Mouse (Mus musculus): ENCODE data around the gene Hoxa2. TPM values are rescaled to one million over a fixed set of nuclear protein-coding genes. Genes with fewer than 3 reads are reported as not detected.

Hoxa2 gene
- 0.19 and 0.25 TPM in 2 replicates for polyA plus RNA-seq (2015; fragmentation: Nextera tagmentation; extraction: Ambion mirVana)

DNA sequence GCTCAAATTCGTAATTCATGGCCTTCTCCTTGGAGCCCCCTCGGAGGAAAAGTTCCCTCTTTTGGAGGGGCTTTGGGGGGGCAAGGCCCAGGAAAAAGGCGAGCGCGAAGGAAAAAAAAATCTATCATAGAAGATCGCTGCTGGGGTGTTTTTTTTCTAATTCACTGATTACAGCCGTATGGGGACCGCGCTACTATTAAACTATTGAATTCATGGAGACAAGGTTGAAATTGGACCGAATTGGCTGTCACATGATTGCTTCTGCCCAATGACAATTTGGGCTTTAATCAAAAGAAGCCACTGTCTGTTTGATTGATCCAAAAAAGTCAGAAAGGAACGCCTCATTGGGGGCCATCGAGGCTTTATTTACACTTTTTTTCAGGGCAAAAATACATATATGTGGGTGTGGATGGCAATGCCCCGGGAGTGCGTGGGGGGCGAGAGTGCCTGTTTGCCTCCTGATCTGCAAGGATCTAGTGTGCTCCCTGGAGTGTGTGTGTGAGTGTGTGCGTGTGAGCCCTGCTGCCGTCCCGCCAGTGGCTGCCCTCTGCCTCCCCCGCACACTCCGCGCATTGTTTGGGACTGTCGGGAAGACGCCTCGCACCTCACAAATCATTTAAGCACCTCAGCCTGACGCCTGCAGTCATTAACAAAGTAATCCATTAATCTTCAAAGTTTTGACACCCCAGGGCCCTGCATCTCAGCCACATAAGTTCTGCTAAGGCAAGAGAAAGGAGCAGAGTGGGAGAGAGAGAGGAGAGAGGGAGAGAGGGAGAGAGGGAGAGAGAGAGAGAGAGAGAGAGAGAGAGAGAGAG, at the start of gene Hoxa2:
TSS of gene Hoxa2 (minus strand) at position 206 of the 815 bp plus-strand sequence.
- Histone ChIP-seq H3K27me3 (replicated peaks) (peaks cover 88% of the 10 kb centered on the region), H3K9ac (no peak within 1 kb of the TSS), H3K4me2 (no peak within 1 kb of the TSS), H3K4me3 (no peak within 1 kb of the TSS), H3K36me3 (replicated peaks) (no peaks in the 10 kb centered on the region), H3K9me3 (no peaks in the 10 kb centered on the region), H3K4me1 (no peaks in the 10 kb centered on the region), H3K27ac (no peak within 1 kb of the TSS)
- ATAC-seq (replicated peaks), result no peak
- WGBS, result 1% methylated on average over 25 of the region's 25 CpGs

GRCm38 (mm10) chr6:52214271-52214670, 49.6 kb upstream of the Hoxa2 start:
- WGBS, result 12% methylated on average over 5 of the region's 5 CpGs

DNA sequence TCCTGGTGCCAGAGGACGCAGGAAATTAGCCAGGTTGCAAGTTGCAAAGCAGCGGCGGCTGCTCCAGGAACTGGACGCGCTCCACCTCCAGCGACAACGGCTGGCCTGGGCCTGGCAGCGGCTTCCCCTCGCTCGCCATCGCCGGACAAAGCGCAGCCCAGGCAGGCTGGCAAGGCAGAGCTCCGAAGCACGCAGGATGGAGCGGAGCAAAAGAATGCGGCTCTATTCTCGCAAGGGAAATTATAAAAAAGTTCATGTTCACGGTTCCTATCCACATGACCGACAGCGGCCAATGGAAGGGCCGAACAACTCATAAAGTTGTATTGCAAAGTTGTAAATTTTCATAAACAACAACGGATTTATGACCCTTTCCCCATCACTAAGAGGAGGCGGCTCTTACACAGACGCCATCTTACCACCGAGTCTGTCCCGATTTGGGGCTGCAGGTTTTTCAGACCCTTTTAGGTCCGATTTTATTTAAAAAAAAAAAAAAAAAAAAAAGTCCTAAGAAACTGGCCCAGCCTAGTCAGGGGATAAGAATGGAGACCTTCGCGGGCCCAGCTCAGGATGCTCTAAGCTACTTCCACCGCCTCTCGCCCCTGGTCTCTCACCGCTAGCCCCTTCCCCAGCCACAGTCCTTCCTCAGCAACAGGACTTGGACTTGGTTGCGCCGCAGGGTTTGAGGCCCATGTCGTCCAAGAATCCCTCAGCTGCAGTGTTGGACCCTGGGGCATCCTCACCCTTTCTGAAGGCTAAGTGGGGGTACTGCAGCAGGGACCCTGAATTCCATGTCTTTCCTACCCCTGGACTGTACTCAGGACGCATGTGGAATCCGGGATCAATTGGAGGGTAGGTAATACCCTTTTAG, 48.7 kb upstream of the Hoxa2 start, which contains the start of the genes Hoxa3 and Gm28308:
TSS of gene Hoxa3 (minus strand) at position 218 of the 868 bp plus-strand sequence.
TSS of gene Gm28308 (minus strand) at position 221 of the 868 bp plus-strand sequence.
- WGBS, result 2% methylated on average over 38 of the region's 38 CpGs
- peaks cover 97% of the 10 kb centered on the region for H3K27me3 ChIP-seq (replicated peaks)
- no peaks in the 10 kb centered on the region for H3K9me3 ChIP-seq
- H3K4me3 ChIP-seq, result no peak within 1 kb of the TSS
- no peak for ATAC-seq (replicated peaks)
- no peaks in the 10 kb centered on the region for H3K36me3 ChIP-seq (replicated peaks)
- no peak within 1 kb of the TSS for H3K27ac ChIP-seq
- H3K9ac ChIP-seq, result no peak within 1 kb of the TSS
- no peak within 1 kb of the TSS for H3K4me2 ChIP-seq
- peaks cover 16% of the 10 kb centered on the region for H3K4me1 ChIP-seq

More at GRCm38 (mm10) chr6:52214271-52214670, 49.6 kb upstream of the Hoxa2 start:
- no peak overlapping the region for H3K4me3 ChIP-seq
- no peaks in the 10 kb centered on the region for H3K9me3 ChIP-seq
- peaks cover 16% of the 10 kb centered on the region for H3K4me1 ChIP-seq
- H3K4me2 ChIP-seq, result no peak overlapping the region
- H3K36me3 ChIP-seq (replicated peaks), result no peaks in the 10 kb centered on the region
- H3K27me3 ChIP-seq (replicated peaks), result peaks cover 97% of the 10 kb centered on the region
- no peak overlapping the region for H3K27ac ChIP-seq
- no peak overlapping the region for H3K9ac ChIP-seq
- ATAC-seq (replicated peaks), result no peak

GRCm38 (mm10) chr6:52212556-52213118, 48.0 kb upstream of the Hoxa2 start:
- Histone ChIP-seq H3K27me3 (replicated peaks) (peaks cover 97% of the 10 kb centered on the region), H3K4me1 (peaks cover 16% of the 10 kb centered on the region), H3K4me2 (no peak overlapping the region), H3K9ac (no peak overlapping the region), H3K9me3 (no peaks in the 10 kb centered on the region), H3K36me3 (replicated peaks) (no peaks in the 10 kb centered on the region), H3K27ac (no peak overlapping the region), H3K4me3 (no peak overlapping the region)
- under 1% methylated on average over 22 of the region's 22 CpGs for WGBS
- no peak for ATAC-seq (replicated peaks)

- no peak for ATAC-seq (replicated peaks)
- peaks cover 9% of the 10 kb centered on the region for H3K4me1 ChIP-seq
- H3K4me3 ChIP-seq, result no peak overlapping the region
- H3K27me3 ChIP-seq (replicated peaks), result peaks cover 98% of the 10 kb centered on the region
- no peak overlapping the region for H3K4me2 ChIP-seq
- H3K9me3 ChIP-seq, result no peaks in the 10 kb centered on the region
- H3K27ac ChIP-seq, result no peak overlapping the region
- no peak overlapping the region for H3K9ac ChIP-seq
- WGBS, result 7% methylated on average over 13 of the region's 13 CpGs
- no peaks in the 10 kb centered on the region for H3K36me3 ChIP-seq (replicated peaks)
Observed at GRCm38 (mm10) chr6:52211961-52212360, 47.3 kb upstream of the Hoxa2 start.

DNA sequence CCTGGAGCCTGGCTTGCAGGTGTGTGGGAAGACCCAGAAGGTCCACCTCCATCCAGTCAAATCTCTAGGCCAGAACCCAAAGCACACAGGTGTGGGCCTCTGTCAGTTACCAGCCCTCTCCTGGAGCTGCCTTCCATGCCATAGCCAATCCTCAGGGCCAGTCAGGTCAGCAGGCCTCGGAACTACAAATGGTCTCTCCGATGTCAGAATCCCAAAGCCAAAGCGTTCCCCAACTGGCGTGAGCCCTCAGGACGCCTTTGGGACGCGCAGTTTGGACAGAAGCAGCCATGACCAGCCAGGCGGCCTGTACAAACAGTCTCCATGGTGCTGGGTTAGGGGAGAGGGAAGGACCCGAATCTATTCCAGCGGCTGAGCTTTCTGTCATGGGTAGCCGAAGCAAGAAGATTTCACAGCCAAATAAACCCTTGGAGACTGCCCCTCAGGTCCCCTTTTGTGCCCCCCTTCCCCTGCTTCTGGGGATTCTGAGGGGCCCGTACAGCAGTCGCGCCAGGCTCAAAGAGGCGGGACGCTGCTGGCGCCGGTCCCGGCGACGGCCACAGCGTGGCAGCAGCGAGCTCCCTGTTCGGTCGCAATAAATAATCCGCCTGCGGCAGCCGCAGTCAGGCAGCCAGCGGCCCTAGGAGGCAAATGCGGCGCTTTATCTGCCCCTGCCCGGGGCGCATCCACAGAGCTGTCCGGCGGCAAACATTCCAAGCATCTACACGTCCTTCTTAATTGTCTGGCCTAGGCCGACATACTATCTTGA, 46.7 kb upstream of the Hoxa2 start:
- no peak overlapping the region for H3K4me3 ChIP-seq
- ATAC-seq (replicated peaks), result 0 out of 2 replicates have a peak, but pooled peaks have one; percentile 33
- no peak overlapping the region for H3K27ac ChIP-seq
- WGBS, result under 1% methylated on average over 37 of the region's 37 CpGs
- H3K36me3 ChIP-seq (replicated peaks), result no peaks in the 10 kb centered on the region
- peaks cover 98% of the 10 kb centered on the region for H3K27me3 ChIP-seq (replicated peaks)
- H3K4me2 ChIP-seq, result no peak overlapping the region
- no peaks in the 10 kb centered on the region for H3K9me3 ChIP-seq
- no peak overlapping the region for H3K9ac ChIP-seq
- peaks cover 6% of the 10 kb centered on the region; the same call in 1 of the 2 replicates for H3K4me1 ChIP-seq

GRCm38 (mm10) chr6:52209685-52210046, 45.0 kb upstream of the Hoxa2 start:
- no peak overlapping the region for H3K27ac ChIP-seq
- H3K36me3 ChIP-seq (replicated peaks), result no peaks in the 10 kb centered on the region
- no peak overlapping the region for H3K4me2 ChIP-seq
- H3K4me3 ChIP-seq, result no peak overlapping the region
- 7% methylated on average over 12 of the region's 12 CpGs for WGBS
- H3K4me1 ChIP-seq, result peaks cover 6% of the 10 kb centered on the region; the same call in 1 of the 2 replicates
- no peak for ATAC-seq (replicated peaks)
- no peaks in the 10 kb centered on the region for H3K9me3 ChIP-seq
- H3K9ac ChIP-seq, result no peak overlapping the region
- H3K27me3 ChIP-seq (replicated peaks), result peaks cover 98% of the 10 kb centered on the region

- H3K9ac ChIP-seq, result no peak overlapping the region
- no peaks in the 10 kb centered on the region for H3K9me3 ChIP-seq
- no peak overlapping the region for H3K27ac ChIP-seq
- peaks cover 8% of the 10 kb centered on the region for H3K4me1 ChIP-seq
- no peaks in the 10 kb centered on the region for H3K36me3 ChIP-seq (replicated peaks)
- H3K27me3 ChIP-seq (replicated peaks), result peaks cover 98% of the 10 kb centered on the region
- no peak overlapping the region for H3K4me3 ChIP-seq
- ATAC-seq (replicated peaks), result no peak
- WGBS, result 3% methylated on average over 18 of the region's 18 CpGs
- H3K4me2 ChIP-seq, result no peak overlapping the region
Observed at GRCm38 (mm10) chr6:52208868-52209684, 44.4 kb upstream of the Hoxa2 start.

- Histone ChIP-seq H3K27ac (no peak within 1 kb of the TSS), H3K9ac (no peak within 1 kb of the TSS), H3K27me3 (replicated peaks) (peaks cover 98% of the 10 kb centered on the region), H3K4me2 (no peak within 1 kb of the TSS), H3K4me1 (peaks cover 12% of the 10 kb centered on the region), H3K36me3 (replicated peaks) (no peaks in the 10 kb centered on the region), H3K9me3 (no peaks in the 10 kb centered on the region), H3K4me3 (no peak within 1 kb of the TSS)
- no peak for ATAC-seq (replicated peaks)
- WGBS, result under 1% methylated on average over 47 of the region's 47 CpGs
Observed at GRCm38 (mm10) chr6:52208072-52208867, 43.6 kb upstream of the Hoxa2 start, which contains the start of gene Hoxa6. Gene Hoxa6, minus strand, starts transcription at chr6:52208722.

GRCm38 (mm10) chr6:52207684-52207976, 43.0 kb upstream of the Hoxa2 start:
- H3K27me3 ChIP-seq (replicated peaks), result peaks cover 98% of the 10 kb centered on the region
- H3K4me3 ChIP-seq, result no peak overlapping the region
- H3K4me1 ChIP-seq, result peaks cover 12% of the 10 kb centered on the region
- H3K27ac ChIP-seq, result no peak overlapping the region
- H3K9ac ChIP-seq, result no peak overlapping the region
- no peaks in the 10 kb centered on the region for H3K36me3 ChIP-seq (replicated peaks)
- H3K9me3 ChIP-seq, result no peaks in the 10 kb centered on the region
- no peak overlapping the region for H3K4me2 ChIP-seq
- no peak for ATAC-seq (replicated peaks)

Data from midbrain, embryonic 15.5 days (tissue).